Mouse (Mus musculus) ES-E14 (cell line): ENCODE data around the gene Gm49450. TPM values are rescaled to one million over a fixed set of nuclear protein-coding genes. Genes with fewer than 3 reads are reported as not detected.

Experiments
- DNase-seq: peaks from one replicate; pipeline ENCODE4 v3.0.0-alpha.2; 2013; ENCODE audit warnings: low read depth, low spot score
- H3K27ac ChIP-seq: 2 replicates; pipeline ENCODE4 v1.5.1; 2012; ENCODE audit warnings: low read depth, mild to moderate bottlenecking, low read length, moderate library complexity, mixed read lengths; ENCODE audit not compliant: poor library complexity, insufficient read depth, severe bottlenecking
- H3K36me3 ChIP-seq: 2 replicates; pipeline ENCODE4 v1.6.1; 2012; ENCODE audit warnings: mild to moderate bottlenecking, low read length, moderate library complexity, mixed read lengths; ENCODE audit not compliant: control insufficient read depth, poor library complexity, insufficient read depth, severe bottlenecking
- H3K4me1 ChIP-seq, 2 experiments: fragments of 150-350 bp in 1 of 2; sonication (generic) in 1 of 2; 2 replicates each; pipeline ENCODE4 v1.6.1; 2012; ENCODE audit warnings: low read length in 2 of 2, mild to moderate bottlenecking in 1 of 2, mixed read lengths in 1 of 2; ENCODE audit not compliant: control insufficient read depth in 2 of 2, insufficient read depth in 2 of 2, poor library complexity in 1 of 2
- H3K4me3 ChIP-seq, 2 experiments: fragments of 150-350 bp in 1 of 2; sonication (generic) in 1 of 2; 2 replicates each; pipeline ENCODE4 v1.5.1; 2012; ENCODE audit warnings: low read length in 2 of 2, low read depth in 1 of 2, mild to moderate bottlenecking in 1 of 2, mixed read lengths in 1 of 2; ENCODE audit not compliant: insufficient read depth in 1 of 2, poor library complexity in 1 of 2, severe bottlenecking in 1 of 2
- H3K9ac ChIP-seq: 2 replicates; pipeline ENCODE4 v1.6.1; 2012; ENCODE audit warnings: low read depth, mild to moderate bottlenecking, low read length, mixed read lengths; ENCODE audit not compliant: poor library complexity, insufficient read depth, severe bottlenecking
- H3K9me3 ChIP-seq: fragments of 150-350 bp; sonication (generic); 2 replicates; pipeline ENCODE4 v1.6.1; 2012; ENCODE audit warnings: low read depth, mild to moderate bottlenecking, low read length; ENCODE audit not compliant: control insufficient read depth, insufficient read depth
- CHD2 ChIP-seq: IDR thresholded peaks from 2 replicates; pipeline ENCODE4 v1.6.1; 2014; ENCODE audit warnings: mild to moderate bottlenecking, low read depth, low read length, inconsistent platforms
- HCFC1 ChIP-seq: IDR thresholded peaks from 2 replicates; pipeline ENCODE4 v1.6.1; 2012; ENCODE audit warnings: low read length, inconsistent platforms, borderline replicate concordance; ENCODE audit not compliant: insufficient read depth
- MAFK ChIP-seq: IDR thresholded peaks from 2 replicates; pipeline ENCODE4 v1.6.1; 2014; ENCODE audit warnings: mild to moderate bottlenecking, low read depth, low read length, inconsistent platforms; ENCODE audit not compliant: insufficient read depth
- ZC3H11A ChIP-seq: IDR thresholded peaks from 2 replicates; pipeline ENCODE4 v1.6.1; 2012; ENCODE audit warnings: low read depth, mild to moderate bottlenecking, inconsistent platforms, low read length, borderline replicate concordance
- ZNF384 ChIP-seq: IDR thresholded peaks from 2 replicates; pipeline ENCODE4 v1.6.1; 2012; ENCODE audit warnings: low read depth, low read length, inconsistent platforms
- in situ Hi-C, 2 experiments: fragments of 600-800 bp; cut with MboI; formaldehyde crosslinking; loops; one replicate each; pipeline ENCODE4 v1.15.1; 2025; ENCODE audit warnings: low sequenced_read_pairs in 2 of 2, inconsistent platforms in 1 of 2; ENCODE audit not compliant: unreplicated experiment in 2 of 2
- total RNA-seq: library from RNA; depleted of rRNA; stranded (reverse); fragments of 300-350 nt; gene quantifications from 2 replicates; pipeline ENCODE4 v1.2.3, GENCODE M21; 2012

Gm49450 gene
- total RNA-seq, 1 experiment: not detected

- DNase-seq: no peak
- H3K36me3 ChIP-seq: no peaks in the 10 kb centered on the region
- peaks cover 0 to 33% of the 10 kb centered on the region in 2 experiments; a peak in 3 of 4 replicates for H3K4me1 ChIP-seq
- TF ChIP-seq CHD2 (no peak), ZNF384 (no peak), ZC3H11A (no peak), HCFC1 (no peak), MAFK (no peak)
- peak overlapping the region; percentile 47; the same call in 1 of the 2 replicates for H3K27ac ChIP-seq
- H3K9me3 ChIP-seq: no peaks in the 10 kb centered on the region
- in situ Hi-C loops: no loop called here
- H3K4me3 ChIP-seq: no peak overlapping the region
- no peak overlapping the region; the same call in 1 of the 2 replicates for H3K9ac ChIP-seq
Observed at GRCm38 (mm10) chr15:98997938-98998774, 44.8 kb upstream of the Gm49450 start.

DNA sequence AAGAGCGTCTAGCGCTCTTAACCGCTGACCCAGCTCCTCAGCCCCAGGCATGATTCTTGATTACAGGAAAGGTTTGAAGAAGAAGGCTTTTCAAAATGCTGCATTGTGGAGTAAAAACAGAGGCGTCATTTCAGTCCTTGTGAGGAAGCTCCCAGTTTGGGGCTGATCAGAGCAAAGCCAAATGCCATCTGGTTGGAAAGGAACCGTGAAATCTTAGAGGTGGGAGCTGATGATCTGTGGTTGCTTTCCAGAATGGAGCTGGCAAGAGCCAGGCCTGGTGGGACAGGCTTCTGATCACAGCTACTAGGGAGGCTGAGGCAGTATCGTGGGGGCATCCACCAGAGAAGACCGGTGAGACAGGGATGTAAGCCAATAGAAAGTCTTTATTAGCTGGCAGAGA lies 43.5 kb upstream of the Gm49450 start:
- in situ Hi-C loops: no loop called here
- no peak for TF ChIP-seq ZC3H11A
- no peak for TF ChIP-seq HCFC1
- no peak for TF ChIP-seq ZNF384
- no peak for TF ChIP-seq MAFK
- TF ChIP-seq CHD2: no peak
- H3K9me3 ChIP-seq: no peaks in the 10 kb centered on the region
- H3K27ac ChIP-seq: peak overlapping the region; percentile 24; the same call in 1 of the 2 replicates
- peaks cover 6 to 30% of the 10 kb centered on the region in 2 experiments for H3K4me1 ChIP-seq
- no peak for DNase-seq
- no peaks in the 10 kb centered on the region for H3K36me3 ChIP-seq
- H3K9ac ChIP-seq: no peak overlapping the region
- no peak overlapping the region for H3K4me3 ChIP-seq

DNA sequence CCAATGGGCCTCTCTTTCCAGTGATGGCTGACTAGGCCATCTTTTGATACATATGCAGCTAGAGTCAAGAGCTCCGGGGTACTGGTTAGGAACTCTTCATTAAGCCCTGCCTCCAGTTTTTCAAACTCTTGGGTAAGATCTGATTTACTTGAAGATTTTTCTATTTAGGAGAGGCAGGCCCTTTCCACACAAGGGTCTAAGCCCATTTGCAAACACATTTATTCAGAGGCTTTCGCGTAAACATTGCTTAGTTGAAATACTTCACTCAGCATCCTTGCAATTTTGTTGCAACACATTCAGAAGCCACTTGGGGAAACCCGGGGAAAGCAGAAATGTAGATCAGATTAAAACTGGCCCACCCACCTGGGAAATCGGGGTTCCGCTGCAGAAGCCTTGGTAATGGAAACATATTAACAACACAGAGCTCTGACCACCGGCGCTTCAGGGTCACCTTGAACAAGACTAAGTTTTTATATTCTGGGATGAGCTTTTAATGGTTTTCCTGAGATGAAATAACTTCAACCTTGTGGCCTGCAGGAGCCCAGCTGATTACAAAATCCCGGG lies 41.7 kb upstream of the Gm49450 start:
- in situ Hi-C loops: no loop called here
- H3K9me3 ChIP-seq: no peaks in the 10 kb centered on the region
- H3K9ac ChIP-seq: no peak overlapping the region
- H3K4me1 ChIP-seq: peaks cover 8 to 27% of the 10 kb centered on the region in 2 experiments
- no peak overlapping the region for H3K4me3 ChIP-seq
- H3K36me3 ChIP-seq: no peaks in the 10 kb centered on the region
- no peak for DNase-seq
- no peak overlapping the region for H3K27ac ChIP-seq
- TF ChIP-seq MAFK (no peak), HCFC1 (no peak), ZNF384 (no peak), CHD2 (no peak), ZC3H11A (no peak)

- H3K4me3 ChIP-seq: no peak overlapping the region
- H3K36me3 ChIP-seq: no peaks in the 10 kb centered on the region
- no peak for TF ChIP-seq HCFC1
- peak; percentile 71; the same call in 1 of the 2 replicates for TF ChIP-seq ZC3H11A
- peak; percentile 87 for DNase-seq
- no peaks in the 10 kb centered on the region for H3K9me3 ChIP-seq
- in situ Hi-C loops: no loop called here
- H3K27ac ChIP-seq: peak overlapping the region; percentile 98; the same call in 1 of the 2 replicates
- H3K4me1 ChIP-seq: peaks cover 11 to 27% of the 10 kb centered on the region in 2 experiments
- H3K9ac ChIP-seq: no peak overlapping the region
Observed at GRCm38 (mm10) chr15:98993865-98994264, 40.5 kb upstream of the Gm49450 start.
